Mouse (Mus musculus): Measurements from ENCODE around the gene Zdhhc9.

DNA sequence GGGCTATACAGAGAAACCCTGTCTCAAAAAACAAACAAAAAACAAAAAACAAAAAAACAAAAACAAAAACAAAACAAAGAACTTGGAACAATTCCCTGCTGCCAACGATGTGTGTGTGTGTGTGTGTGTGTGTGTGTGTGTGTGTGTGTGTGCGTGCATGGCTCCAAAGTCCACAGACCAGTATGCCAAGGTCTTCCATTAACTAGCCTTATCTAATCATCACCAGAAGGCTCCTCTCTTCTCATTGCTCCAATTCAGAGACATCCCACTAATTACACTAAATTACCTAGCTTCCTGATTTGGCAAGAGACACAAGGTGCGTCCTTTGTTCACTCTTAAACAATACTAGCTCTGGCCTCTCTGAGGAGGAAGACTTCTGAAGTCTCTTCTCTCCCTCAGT lies 8.0 kb downstream of the Zdhhc9 start:
- no peak for TF ChIP-seq POLR2AphosphoS2 (IDR thresholded peaks at IDR 0.05; ENCODE audit: low read depth, low read length)
- no peak for TF ChIP-seq CHD2 (IDR thresholded peaks at IDR 0.05; ENCODE audit: low read length)
- TF ChIP-seq CTCF (conservative IDR thresholded peaks at IDR 0.05 in 1 of 2, IDR thresholded peaks at IDR 0.05 in 1 of 2; ENCODE audit: low read depth in 2 of 2, low read length in 2 of 2) = no peak
- TF ChIP-seq RCOR1 (conservative IDR thresholded peaks at IDR 0.05; ENCODE audit: low read depth, low read length) = no peak
- TF ChIP-seq MXI1 (IDR thresholded peaks at IDR 0.05; ENCODE audit: low read depth, low read length) = no peak
- no peak for TF ChIP-seq CHD1 (IDR thresholded peaks at IDR 0.05; ENCODE audit: low read depth, low read length)
- no peak for TF ChIP-seq EP300 (IDR thresholded peaks at IDR 0.05; ENCODE audit: low read length)
- TF ChIP-seq ZMIZ1 (IDR thresholded peaks at IDR 0.05; ENCODE audit: low read depth, low read length) = no peak

All from CH12.LX (cell line).